Mouse (Mus musculus) liver, embryonic 14.5 days (tissue): ENCODE measurements around the gene Synpo2l.

Source experiments
- CTCF ChIP-seq: IDR thresholded peaks from 2 replicates; pipeline ENCODE4 v1.5.1; 2016; ENCODE audit warnings: antibody characterized with exemption, low read depth, control low read depth
- EP300 ChIP-seq: IDR thresholded peaks from 2 replicates; pipeline ENCODE4 v1.6.1; 2016; ENCODE audit warnings: antibody characterized with exemption, low read depth

GRCm38 (mm10) chr14:20646381-20646780 lies 21.8 kb downstream of the Synpo2l start:
- TF ChIP-seq CTCF (no peak), EP300 (0 out of 2 replicates have a peak, but pooled peaks have one; percentile 12)
